Mouse (Mus musculus) gonadal fat pad, adult 2 months (tissue): Measurements from ENCODE around the gene Foxp1. TPM values are rescaled to one million over a fixed set of nuclear protein-coding genes. Genes with fewer than 3 reads are reported as not detected.

ENCODE experiments used
- DNase-seq: peaks from one replicate; pipeline ENCODE4 v3.0.0-alpha.2; 2012; ENCODE audit warnings: low read depth
- polyA plus RNA-seq: library from polyadenylated mRNA; depleted of rRNA; stranded (reverse); fragments of >200 nt; gene quantifications from 2 replicates; pipeline ENCODE4 v1.2.3, GENCODE M21; 2012

Foxp1 gene
- polyA plus RNA-seq, 1 experiment = 26.0 TPM

DNA sequence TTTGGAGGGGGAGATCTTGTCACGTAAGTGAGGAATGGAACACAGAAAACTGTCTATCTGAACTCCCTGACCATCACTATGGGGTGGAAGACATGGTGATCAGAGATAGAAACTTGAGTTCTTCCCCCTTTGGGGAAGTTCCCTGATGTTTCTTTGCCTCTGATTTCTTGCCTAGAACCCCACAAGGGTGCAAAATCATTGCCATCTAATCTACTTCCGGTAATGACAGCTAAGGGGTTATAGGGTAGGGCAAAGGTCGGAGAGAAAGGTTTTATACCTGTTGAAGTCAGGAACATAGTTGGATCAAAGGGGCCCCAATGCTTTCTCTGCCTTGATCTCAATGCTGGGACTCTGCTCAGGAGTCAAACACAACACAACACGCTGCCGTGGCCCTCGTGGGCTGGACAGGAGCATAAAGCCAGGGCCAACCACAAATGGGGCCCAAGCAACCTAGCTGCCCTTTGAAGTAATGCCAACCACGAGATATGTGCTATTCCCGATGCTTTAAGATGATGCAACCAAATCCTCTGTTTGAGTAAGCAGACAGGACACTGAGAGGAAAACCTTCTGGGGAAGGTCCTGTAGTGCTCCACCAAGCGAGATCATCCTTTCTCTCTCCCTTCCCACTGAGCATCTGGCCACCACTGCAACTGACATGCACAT is 163.4 kb downstream of the Foxp1 start:
- DNase-seq = no peak

- no peak for DNase-seq
These were observed 164.6 kb downstream of the Foxp1 start for GRCm38 (mm10) chr6:99357931-99358330.

DNA sequence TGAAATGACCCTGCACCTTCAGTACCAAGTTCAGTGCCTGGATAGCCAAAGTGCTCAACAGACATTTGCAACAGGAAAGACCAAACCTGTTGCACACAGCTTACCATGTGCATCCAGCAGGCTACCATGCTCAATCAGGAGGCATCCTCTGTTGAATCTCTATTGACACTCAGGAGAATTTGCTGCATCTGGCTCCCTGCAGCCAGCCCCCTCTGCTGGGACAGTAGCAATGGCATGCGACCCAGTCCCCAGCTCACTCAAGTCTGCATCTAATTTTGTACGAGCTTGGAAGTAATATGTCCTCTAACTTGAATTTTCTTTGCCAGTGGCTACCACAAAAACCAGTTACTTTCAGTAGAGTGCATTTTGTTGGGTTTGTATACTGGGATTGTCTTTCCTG is 168.2 kb downstream of the Foxp1 start:
- DNase-seq = no peak

GRCm38 (mm10) chr6:99353441-99353840 is 169.1 kb downstream of the Foxp1 start:
- DNase-seq = no peak

DNA sequence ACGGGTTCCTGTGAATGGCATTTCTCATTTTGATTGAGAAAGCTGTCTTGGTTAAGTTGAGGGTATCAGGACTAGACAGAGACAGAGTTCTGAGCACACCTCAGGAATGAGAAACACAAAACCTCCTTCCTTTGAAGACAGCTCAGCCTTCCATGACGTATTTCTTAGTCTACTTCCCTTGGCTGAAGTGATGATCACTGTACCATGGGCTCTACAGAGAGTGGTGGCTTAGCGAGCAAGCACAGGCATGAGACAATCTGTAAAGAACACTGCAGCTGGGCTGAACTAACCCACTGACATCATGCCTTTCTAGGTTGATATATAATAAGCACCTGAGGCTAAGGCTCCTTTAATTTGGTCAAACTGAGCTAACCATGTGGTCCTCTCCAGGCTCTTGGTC is 172.0 kb downstream of the Foxp1 start:
- DNase-seq = no peak

GRCm38 (mm10) chr6:99350156-99350555 is 172.4 kb downstream of the Foxp1 start:
- no peak for DNase-seq

GRCm38 (mm10) chr6:99347836-99348235 is 174.7 kb downstream of the Foxp1 start:
- DNase-seq = no peak

- no peak for DNase-seq
These were observed 177.6 kb downstream of the Foxp1 start for GRCm38 (mm10) chr6:99344966-99345365.

DNA sequence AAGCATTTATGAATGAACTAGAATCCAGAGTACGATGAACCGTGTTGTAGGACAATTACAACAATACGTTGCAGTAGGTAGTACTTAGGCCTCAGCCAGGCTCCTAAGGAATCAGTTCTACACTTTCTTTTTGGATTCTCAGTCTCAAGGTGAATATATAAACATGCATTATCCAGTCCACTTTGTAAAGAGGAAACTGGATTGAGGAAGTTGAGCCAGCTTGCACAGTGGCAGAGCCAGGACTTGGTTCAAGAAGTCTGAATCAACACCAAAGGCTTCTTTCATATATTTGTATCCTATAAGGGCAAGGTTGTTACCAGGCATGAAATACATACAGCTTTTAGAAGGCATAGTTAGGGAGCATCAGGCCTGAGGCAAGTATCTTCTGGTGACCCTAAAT is 178.2 kb downstream of the Foxp1 start:
- DNase-seq = no peak

- DNase-seq = no peak
These were observed 178.7 kb downstream of the Foxp1 start for GRCm38 (mm10) chr6:99343815-99344214.

DNA sequence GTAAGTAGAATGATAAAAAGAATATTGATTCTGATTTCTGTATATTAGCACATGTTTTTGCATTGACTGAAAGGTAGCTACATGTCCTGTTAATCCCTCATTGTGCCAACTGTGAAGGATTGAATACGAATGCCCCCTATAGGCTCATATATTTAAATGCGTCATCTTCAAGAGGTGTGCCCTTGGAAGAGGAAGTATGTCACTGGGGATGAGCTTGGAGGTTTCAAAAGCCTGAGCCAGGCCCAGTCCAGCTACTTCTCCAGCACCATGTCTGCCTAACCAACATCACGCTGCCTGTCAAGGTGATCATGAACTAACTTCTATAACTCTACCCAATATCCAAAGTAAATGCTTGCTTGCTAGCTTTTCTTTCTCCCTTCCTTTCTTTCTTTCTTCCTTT is 180.1 kb downstream of the Foxp1 start:
- no peak for DNase-seq

- DNase-seq = no peak
These were observed 181.6 kb downstream of the Foxp1 start for GRCm38 (mm10) chr6:99340902-99341301.

- no peak for DNase-seq
These were observed 182.4 kb downstream of the Foxp1 start for GRCm38 (mm10) chr6:99339986-99340721.

DNA sequence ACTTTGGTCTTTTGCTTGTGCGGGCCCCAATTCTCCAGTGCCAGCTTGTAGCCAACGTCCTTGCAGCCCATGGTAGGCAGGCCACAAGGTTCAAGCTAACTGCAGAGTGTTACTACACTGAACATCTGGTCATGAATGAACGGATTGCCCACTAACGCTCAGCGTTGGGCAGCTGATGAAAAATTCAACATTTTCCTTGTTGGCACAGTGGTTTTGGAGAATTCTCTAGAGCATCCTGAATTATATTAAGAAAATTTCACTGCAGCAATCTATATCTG is 183.2 kb downstream of the Foxp1 start:
- DNase-seq = no peak

GRCm38 (mm10) chr6:99338593-99339342 is 183.8 kb downstream of the Foxp1 start:
- no peak for DNase-seq

DNA sequence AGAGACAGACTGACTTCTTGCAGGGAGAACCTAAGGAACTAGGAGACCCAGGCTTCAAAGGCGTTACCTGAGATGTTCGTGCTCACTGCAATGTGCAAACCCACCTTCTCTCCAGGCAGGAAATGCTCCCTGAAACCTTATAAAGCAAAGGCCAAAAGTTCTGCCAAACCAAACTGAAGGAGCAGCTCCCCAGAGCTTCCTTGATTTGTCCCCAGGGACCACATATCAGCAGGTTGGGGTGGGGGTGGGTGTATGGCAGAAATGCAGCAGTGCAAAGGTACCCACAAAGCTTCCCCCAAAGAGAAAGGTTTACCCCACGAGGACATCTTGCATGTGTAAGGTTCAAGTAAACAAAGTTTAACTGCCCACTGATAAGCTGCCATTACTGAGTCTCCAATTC is 184.3 kb downstream of the Foxp1 start:
- no peak for DNase-seq

- DNase-seq = no peak
These were observed 184.9 kb downstream of the Foxp1 start for GRCm38 (mm10) chr6:99337575-99337974.

DNA sequence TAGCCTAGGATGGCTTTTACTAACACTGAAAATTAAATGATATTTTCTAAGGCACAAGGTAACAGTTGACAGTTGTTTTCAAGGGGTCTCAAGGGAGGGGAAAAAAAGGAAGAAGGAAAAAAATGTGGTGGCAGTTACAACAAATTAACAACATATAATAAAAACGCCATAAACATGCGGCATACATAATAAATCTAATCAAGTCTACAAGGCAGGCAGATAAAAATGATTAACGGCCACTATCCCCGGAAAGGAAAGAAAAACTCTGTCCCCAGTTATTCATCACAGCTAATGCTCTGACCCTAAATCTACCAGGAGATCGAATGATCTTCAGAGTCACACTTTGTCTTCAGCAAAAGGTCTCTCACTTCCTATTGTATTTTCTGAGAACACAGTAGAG is 186.3 kb downstream of the Foxp1 start:
- no peak for DNase-seq

DNA sequence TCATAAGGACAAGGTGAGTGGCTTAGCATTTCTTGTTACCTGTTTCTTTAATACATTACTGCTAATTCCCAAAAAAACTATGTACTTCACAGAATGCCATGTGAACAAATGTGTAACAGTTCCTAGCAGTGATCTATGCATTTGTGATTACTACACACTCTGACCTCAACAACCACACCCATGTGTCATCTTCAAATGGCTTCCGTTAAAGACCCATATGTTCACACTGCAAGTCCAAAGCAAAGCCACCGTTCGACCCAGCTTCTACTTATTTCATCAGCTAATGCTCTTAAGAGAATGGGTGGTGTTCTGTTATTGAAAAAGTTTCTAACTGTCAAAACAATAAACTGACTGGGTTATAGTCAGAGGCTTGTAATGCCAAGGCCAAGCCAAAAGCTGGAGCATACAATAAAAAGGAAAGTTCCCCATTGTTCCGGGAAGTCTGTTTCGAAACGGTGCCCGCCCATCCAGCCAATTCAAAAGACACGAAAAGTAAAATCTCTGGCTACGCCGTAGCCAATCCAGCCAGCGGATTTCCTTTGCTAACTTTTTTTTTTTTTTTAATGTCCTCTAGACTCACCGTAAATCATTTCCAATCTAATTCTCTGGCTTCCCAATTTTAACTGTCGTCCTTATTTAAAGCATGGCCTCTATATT is 187.2 kb downstream of the Foxp1 start:
- DNase-seq = no peak

DNA sequence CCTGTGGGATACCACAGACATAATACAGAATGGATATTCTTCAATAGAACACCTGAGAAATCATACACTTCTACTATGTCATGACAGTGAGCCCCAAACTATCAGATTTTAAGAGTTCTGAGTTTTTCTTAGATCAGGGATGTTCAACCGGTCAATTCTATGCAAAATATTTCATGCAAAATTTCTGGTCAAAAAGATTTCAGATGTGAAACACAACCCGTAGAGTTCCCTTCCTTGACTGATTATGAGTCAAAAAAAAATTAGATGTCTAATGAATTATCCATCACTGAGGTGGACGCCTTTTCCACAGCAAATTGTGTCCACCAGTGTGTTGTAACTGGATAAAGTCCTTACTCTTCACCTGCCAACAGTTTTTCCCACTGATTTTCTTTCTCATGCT is 188.3 kb downstream of the Foxp1 start:
- DNase-seq = no peak

GRCm38 (mm10) chr6:99333127-99333526 is 189.4 kb downstream of the Foxp1 start:
- DNase-seq = no peak

- DNase-seq = no peak
These were observed 192.4 kb downstream of the Foxp1 start for GRCm38 (mm10) chr6:99330169-99330568.

- no peak for DNase-seq
These were observed 193.9 kb downstream of the Foxp1 start for GRCm38 (mm10) chr6:99328634-99329033.
